Mouse (Mus musculus) MEL (cell line): Measurements from ENCODE around the gene Srsf5.

Experiments used
- CHD1 ChIP-seq: IDR thresholded peaks from 2 replicates; pipeline ENCODE4 v1.6.1; 2012; ENCODE audit warnings: low read depth, mild to moderate bottlenecking, inconsistent platforms, low read length, improper control_type of control experiment
- EP300 ChIP-seq, 2 experiments: IDR thresholded peaks; 2 replicates each; pipeline ENCODE4 v1.6.1; 2011; ENCODE audit warnings: improper control_type of control experiment in 2 of 2, low read length in 2 of 2, low read depth in 1 of 2, mild to moderate bottlenecking in 1 of 2

- TF ChIP-seq CHD1, result no peak
- no peak for TF ChIP-seq EP300 (IDR thresholded peaks at IDR 0.05; ENCODE audit: low read depth in 1 of 2, low read length in 2 of 2)
Observed at GRCm38 (mm10) chr12:80988286-80988685, 43.0 kb downstream of the Srsf5 start.
